Mouse (Mus musculus): ENCODE results near the gene Prorsd1.

DNA sequence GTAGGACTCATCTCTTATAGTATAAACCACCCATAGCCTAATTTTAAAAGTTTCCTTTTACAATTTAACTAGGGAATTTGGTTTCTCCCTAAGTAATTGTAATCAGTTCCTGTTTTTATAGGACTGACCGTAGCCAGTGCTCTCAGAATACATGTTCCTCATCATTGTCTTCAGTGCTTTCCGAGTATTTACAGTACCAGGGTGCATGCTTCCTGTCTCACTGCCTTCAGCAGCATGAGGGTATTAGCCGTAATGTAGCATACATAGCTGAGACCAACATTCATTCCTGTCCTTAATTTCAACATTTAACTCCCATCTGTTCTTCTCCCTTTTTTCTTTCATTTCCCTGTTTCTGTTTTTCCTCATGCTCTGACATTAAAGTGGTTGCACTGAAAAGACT, 17.9 kb downstream of the Prorsd1 start:
- no peak for TF ChIP-seq EP300 (IDR thresholded peaks at IDR 0.05; ENCODE audit: insufficient read depth, low read depth, low read length)
- TF ChIP-seq CTCF (IDR thresholded peaks at IDR 0.05; ENCODE audit: low read depth, low read length) = no peak
- no peak for TF ChIP-seq POLR2A (IDR thresholded peaks at IDR 0.05; ENCODE audit: insufficient read depth, low read length)
